Mouse (Mus musculus): ENCODE results near the gene Ssbp4.

- no peak for TF ChIP-seq USF1 (IDR thresholded peaks at IDR 0.05; ENCODE audit: low read depth)
- TF ChIP-seq POLR2A (IDR thresholded peaks at IDR 0.05; ENCODE audit: insufficient read length, low read depth): no peak
- no peak for TF ChIP-seq TCF12 (IDR thresholded peaks at IDR 0.05; ENCODE audit: insufficient read depth, poor library complexity, severe bottlenecking)
- TF ChIP-seq CEBPB (IDR thresholded peaks at IDR 0.05; ENCODE audit: insufficient read depth, poor library complexity, severe bottlenecking): no peak
- TF ChIP-seq MYOD1 (IDR thresholded peaks at IDR 0.05; ENCODE audit: control insufficient read depth in 1 of 3, insufficient read length in 2 of 3, low read depth in 2 of 3): no peak
- TF ChIP-seq E2F4 (IDR thresholded peaks at IDR 0.05; ENCODE audit: insufficient read depth): no peak
- TF ChIP-seq POLR2AphosphoS2 (IDR thresholded peaks at IDR 0.05; ENCODE audit: insufficient read length, low read depth): no peak
- TF ChIP-seq MAX (IDR thresholded peaks at IDR 0.05; ENCODE audit: low read depth): no peak
- no peak for TF ChIP-seq MYOG (IDR thresholded peaks at IDR 0.05; ENCODE audit: control insufficient read depth in 1 of 3, insufficient read depth in 1 of 3, insufficient read length in 2 of 3, low read depth in 2 of 3)
- TF ChIP-seq REST (IDR thresholded peaks at IDR 0.05; ENCODE audit: insufficient read depth, insufficient read length): no peak
- TF ChIP-seq SRF (IDR thresholded peaks at IDR 0.05; ENCODE audit: control insufficient read depth, insufficient read length, low read depth): no peak
Observed at GRCm38 (mm10) chr8:70608749-70609367, at the start of gene Ssbp4.

Measured in myocyte (in vitro differentiated cells).